Mouse (Mus musculus): ENCODE measurements at regions not wholly inside any gene's neighbourhood (a gene's known extent, or its start where the extent isn't known, plus 50 kb on each side); places are given as distances from the start of the nearest gene placed in this dataset.

GRCm38 (mm10) chr10:92510677-92511076 lies 211.5 kb downstream of the Nedd1 start:
- no peak for DNase-seq
- intact Hi-C loops (cut with DNase I), result no loop called here

DNA sequence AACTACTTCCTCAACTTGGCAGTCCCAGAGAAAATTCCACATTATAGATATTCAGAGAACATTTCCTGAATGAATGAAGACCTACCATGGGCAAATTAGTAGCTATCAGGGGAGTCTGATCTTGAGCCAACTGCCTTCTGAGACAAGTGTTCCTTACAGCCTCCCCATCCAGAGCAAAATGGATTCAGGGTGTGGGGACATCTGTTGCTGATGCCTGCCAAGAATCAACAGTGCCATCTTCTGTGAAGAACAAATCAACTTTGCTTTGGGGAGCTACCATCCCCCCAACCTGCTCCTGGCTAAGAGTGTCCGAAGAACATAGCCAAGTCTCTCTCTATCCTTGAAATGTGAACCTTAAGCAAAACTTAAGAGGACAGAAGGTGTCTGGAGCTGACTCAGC lies 217.9 kb downstream of the Nedd1 start:
- intact Hi-C loops (cut with DNase I), result no loop called here
- no peak for DNase-seq

DNA sequence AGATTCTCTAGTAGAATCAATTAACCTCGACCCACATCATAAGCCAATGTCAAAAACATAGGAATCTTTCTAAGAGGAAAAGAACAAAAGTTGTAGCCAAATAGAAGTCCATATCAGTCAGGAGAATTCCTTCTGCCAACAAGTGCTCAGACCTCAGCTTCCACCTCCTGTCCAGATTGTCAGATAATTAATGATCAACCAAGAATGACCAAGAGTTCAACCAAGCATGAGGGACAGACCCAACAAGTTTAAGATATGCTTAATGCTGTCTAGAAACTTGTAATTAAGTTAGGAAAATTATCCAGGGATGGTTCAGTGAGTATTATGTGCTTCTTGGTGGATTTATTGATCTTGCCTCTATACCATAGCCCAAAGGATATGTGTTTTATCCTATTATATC lies 238.6 kb downstream of the Nedd1 start:
- intact Hi-C loops (cut with DNase I), result no loop called here
- DNase-seq, result no peak

DNA sequence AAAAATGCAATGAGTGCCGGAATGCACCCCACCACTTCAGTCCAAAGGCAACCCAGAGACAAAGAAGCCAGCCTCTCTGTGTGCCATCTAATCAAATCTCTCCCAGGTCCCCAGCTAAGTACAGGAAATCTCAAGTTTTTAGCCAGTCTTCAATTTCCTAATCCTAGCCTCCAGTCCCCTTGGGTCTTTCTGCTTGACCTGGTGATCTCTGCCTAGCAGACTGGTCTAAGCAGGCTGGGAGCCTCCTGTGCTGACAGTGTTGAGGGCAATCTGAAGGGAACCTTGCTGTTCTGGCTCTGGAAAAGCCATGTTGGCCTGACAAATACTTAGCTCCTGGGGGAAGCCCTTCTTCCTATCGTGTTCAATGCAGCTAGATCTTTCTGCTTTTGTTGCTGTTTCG lies 248.9 kb downstream of the Nedd1 start:
- no peak for DNase-seq
- intact Hi-C loops (cut with DNase I), result no loop called here

GRCm38 (mm10) chr10:92471111-92471510 lies 251.1 kb downstream of the Nedd1 start:
- intact Hi-C loops (cut with DNase I), result no loop called here
- peak in 1 of 2 experiments; percentile 2 for DNase-seq

- intact Hi-C loops (cut with DNase I), result no loop called here
- DNase-seq, result no peak
These were observed 267.0 kb downstream of the Nedd1 start for GRCm38 (mm10) chr10:92455195-92455594.

DNA sequence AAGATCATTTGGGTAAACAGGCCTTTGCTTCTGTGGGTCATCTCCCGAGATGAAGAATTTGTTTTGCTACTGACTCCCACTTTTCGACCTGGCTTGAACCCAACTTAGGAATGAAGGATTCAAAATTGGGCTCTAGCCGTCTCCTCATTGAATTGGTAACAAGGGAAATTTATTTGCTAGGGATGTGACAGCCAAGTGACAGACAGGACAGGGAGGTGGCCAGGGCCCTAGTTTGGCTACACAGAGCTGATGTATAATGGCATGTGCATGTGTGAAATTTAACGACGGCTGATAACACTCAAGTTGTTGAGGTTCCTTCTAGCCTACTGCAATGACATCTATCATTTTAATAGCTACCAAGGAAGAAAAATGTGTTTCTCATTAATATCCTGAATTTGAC lies 268.7 kb downstream of the Nedd1 start:
- intact Hi-C loops (cut with DNase I), result no loop called here
- DNase-seq, result no peak

- intact Hi-C loops (cut with DNase I), result no loop called here
- DNase-seq, result no peak
These were observed 276.3 kb downstream of the Nedd1 start for GRCm38 (mm10) chr10:92445957-92446356.

- DNase-seq, result no peak
- intact Hi-C loops (cut with DNase I), result no loop called here
These were observed 283.4 kb downstream of the Nedd1 start for GRCm38 (mm10) chr10:92438621-92439394.

DNA sequence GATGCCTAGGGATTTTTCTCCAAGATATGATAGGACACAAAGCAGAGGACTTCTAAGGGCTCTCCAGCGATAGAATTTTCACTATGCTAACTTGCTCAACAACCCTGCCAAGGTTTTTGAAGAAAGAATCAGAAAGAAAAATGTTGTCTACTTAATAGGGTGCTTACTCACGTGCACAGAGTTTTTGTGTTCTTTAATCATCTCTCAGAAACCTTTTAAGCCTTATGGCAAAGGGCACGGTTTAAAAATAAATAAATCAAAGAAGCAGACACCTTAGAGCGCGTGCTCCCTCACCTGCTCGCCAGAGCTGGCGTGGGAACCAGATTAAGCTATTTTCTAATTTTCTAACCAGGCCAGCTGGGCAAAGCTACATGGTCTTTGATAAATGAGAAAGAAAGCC lies 293.0 kb downstream of the Nedd1 start:
- no peak for DNase-seq
- intact Hi-C loops (cut with DNase I), result no loop called here

DNA sequence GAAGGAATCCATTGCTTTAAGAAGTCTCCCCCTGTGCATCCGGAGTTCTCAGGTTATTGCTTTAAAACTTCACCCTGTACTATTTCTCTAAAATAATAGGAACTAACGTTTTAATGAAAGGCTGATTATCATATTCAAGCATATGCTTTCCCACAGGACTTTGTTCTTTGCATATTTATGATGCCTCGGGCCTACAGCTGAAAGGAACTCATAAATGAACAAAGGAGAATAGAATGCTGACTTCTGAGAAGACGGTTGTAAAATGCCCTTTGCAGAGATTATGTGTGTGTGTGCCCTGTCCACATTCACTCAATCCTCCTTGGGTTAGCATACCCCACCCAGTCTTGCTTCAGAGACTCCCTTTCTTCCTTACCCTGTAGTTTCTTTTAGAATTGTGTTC lies 294.2 kb downstream of the Nedd1 start:
- no peak for DNase-seq
- intact Hi-C loops (cut with DNase I), result no loop called here

- DNase-seq, result no peak
- intact Hi-C loops (cut with DNase I), result no loop called here
These were observed 295.8 kb downstream of the Nedd1 start for GRCm38 (mm10) chr10:92426443-92426842.

- DNase-seq, result no peak
- intact Hi-C loops (cut with DNase I), result no loop called here
These were observed 309.5 kb downstream of the Nedd1 start for GRCm38 (mm10) chr10:92412737-92413136.

DNA sequence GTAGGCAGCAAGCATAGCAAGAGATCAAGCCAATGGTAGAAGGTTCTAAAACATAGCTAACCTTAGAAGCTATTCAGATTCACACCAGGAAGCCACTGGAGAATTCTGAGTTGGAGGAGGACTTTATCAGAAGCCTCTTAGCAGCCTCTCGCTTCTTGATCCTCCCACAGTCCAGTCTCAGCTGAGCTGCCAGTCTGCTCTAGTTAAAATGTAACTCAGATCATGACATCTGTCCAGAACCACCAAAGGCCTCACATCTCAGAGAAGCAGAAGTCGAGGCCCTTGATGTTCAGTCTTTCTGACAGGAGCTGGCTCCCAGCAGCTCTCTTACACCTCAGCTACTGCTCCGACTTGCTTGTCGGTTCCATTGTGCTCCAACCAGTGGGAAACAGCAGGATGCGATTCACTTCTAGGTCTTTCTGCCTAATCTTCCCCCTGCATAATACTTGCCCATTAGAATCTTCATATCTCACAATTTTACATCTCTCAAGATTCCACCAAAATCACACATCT lies 311.4 kb downstream of the Nedd1 start:
- no peak for DNase-seq
- intact Hi-C loops (cut with DNase I), result no loop called here

- DNase-seq, result no peak
- intact Hi-C loops (cut with DNase I), result no loop called here
These were observed 317.4 kb downstream of the Nedd1 start for GRCm38 (mm10) chr10:92404697-92405293.

GRCm38 (mm10) chr10:92400587-92401090 lies 321.6 kb downstream of the Nedd1 start:
- DNase-seq, result no peak
- intact Hi-C loops (cut with DNase I), result no loop called here

GRCm38 (mm10) chr10:92389176-92389732 lies 333.0 kb downstream of the Nedd1 start:
- intact Hi-C loops (cut with DNase I), result no loop called here
- DNase-seq, result no peak

DNA sequence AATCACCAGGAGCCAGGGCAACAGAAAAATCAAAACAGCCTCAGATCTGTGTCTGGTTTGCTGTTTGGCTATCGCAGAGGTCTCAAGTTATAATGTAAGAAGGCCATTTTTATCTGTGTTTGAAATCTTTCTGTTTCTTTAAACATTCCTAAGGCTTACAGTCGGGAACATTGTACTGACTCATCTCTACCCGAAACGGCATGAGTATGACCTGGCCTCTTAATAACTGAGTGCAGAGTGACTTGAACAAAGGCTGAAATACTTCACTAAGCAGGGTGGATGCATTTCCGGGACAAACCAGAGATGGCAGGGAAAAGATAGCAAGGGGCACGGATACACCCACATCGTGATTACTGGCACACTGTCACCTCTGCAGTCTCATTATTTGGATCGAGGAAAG lies 355.1 kb downstream of the Nedd1 start:
- intact Hi-C loops (cut with DNase I), result no loop called here
- DNase-seq, result no peak

DNA sequence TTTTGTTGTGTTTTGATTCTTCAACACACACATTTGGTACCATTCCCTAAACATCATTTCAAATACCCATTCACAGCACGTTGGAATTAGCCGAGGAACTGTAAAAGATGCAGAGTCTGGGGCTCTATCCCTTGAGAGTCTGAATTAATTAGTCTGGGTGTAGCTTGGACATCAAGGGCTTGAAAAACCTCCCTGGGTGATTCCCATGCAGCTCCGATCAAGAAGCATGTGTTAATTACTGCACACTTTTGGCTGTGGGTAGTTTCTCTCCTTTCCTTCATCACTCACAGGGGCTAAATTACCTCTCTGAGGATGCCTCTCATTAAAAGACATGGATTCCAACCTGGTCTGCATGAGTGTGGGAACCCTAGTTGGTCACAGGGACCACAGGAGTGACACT lies 365.5 kb downstream of the Nedd1 start:
- no peak for DNase-seq
- intact Hi-C loops (cut with DNase I), result no loop called here

GRCm38 (mm10) chr10:92349043-92349442 lies 373.2 kb downstream of the Nedd1 start:
- intact Hi-C loops (cut with DNase I), result no loop called here
- DNase-seq, result no peak

DNA sequence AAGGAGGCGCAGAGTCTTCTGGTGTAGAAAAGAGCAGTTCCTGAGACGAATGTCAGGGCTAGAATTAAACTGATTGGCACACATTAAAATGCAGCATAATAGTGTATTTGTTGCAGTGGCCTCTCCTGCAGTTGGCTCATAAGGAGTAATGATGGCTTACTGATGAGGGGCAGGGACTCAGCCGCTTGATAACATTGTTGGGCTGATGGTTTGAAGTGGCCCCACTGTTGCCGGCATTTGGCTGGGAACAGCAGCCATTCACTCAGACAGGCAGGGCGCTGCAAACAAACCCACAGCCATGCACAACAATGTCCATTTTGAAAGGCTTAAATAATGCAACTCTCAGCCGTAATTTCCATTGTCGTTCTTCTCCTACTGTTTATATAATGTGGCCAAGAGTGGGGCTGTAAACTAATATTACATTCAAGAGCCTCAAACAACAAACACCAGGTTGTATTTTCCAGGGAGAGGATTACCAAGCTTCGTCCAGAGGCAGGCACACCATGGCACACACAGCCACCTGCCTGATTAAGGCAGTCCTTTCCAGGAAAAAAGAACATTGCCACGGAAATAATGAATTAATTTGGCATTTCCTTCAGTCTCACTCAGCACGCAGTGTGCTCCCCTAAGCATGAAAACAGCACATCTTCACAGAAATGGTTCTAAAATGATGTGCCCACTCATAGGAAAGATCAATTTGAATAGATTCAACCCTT lies 374.1 kb downstream of the Nedd1 start:
- no peak for DNase-seq
- intact Hi-C loops (cut with DNase I), result no loop called here

Data from heart, postnatal 10 days (tissue).